Mouse (Mus musculus) adrenal gland, adult 10 weeks (tissue): ENCODE results near the gene RPS10-NUDT3. TPM values are rescaled to one million over a fixed set of nuclear protein-coding genes. Genes with fewer than 3 reads are reported as not detected.

ENCODE experiments used
- polyA plus RNA-seq: library from polyadenylated mRNA; stranded (reverse); fragments of 350-450 nt; fragmentation: Illumina TruSeq; extraction: RNeasy Lipid Tissue Mini Kit (QIAGEN cat#74804); gene quantifications from one replicate; pipeline ENCODE4 v1.2.3, GENCODE M21; 2014; ENCODE audit warnings: low read depth, low replicate concordance

Gene RPS10-NUDT3
- polyA plus RNA-seq: not detected

GRCm38 (mm10) chr17:27634871-27635574, at the start of gene RPS10-NUDT3:
Gene RPS10-NUDT3, minus strand, starts transcription at chr17:27635222.

GRCm38 (mm10) chr17:27655089-27656010, 20.3 kb upstream of the RPS10-NUDT3 start, which contains the start of gene Pacsin1:
Gene Pacsin1, plus strand, starts transcription at chr17:27655509.

GRCm38 (mm10) chr17:27636132-27637020, 1.4 kb upstream of the RPS10-NUDT3 start, which contains the start of gene Rps10:
Gene Rps10, minus strand, starts transcription at chr17:27636669.

GRCm38 (mm10) chr17:27623360-27624326, 11.4 kb downstream of the RPS10-NUDT3 start, which contains the start of gene Nudt3:
Gene Nudt3, minus strand, starts transcription at chr17:27623495.

GRCm38 (mm10) chr17:27565163-27565941, 69.7 kb downstream of the RPS10-NUDT3 start, which contains the start of gene AI413582:
Gene AI413582, minus strand, starts transcription at chr17:27565756.

GRCm38 (mm10) chr17:27556315-27557011, 78.6 kb downstream of the RPS10-NUDT3 start, which contains the start of gene Hmga1:
Gene Hmga1, plus strand, starts transcription at chr17:27556497.

Other genes starting within 250 kb of the RPS10-NUDT3 start
- not detected for gene Grm4, start 113.8 kb downstream of the RPS10-NUDT3 start, polyA plus RNA-seq
- gene Hmga1, start 78.7 kb downstream of the RPS10-NUDT3 start, polyA plus RNA-seq: 7.2 TPM
- not detected for gene AI413582, start 69.5 kb downstream of the RPS10-NUDT3 start, polyA plus RNA-seq
- 32.4 TPM for gene Nudt3, start 11.7 kb downstream of the RPS10-NUDT3 start, polyA plus RNA-seq
- gene Rps10, start 1.4 kb upstream of the RPS10-NUDT3 start, polyA plus RNA-seq: 44.0 TPM
- gene Pacsin1, start 20.3 kb upstream of the RPS10-NUDT3 start, polyA plus RNA-seq: 1.1 TPM
- not detected for gene Spdef, start 93.7 kb upstream of the RPS10-NUDT3 start, polyA plus RNA-seq
- 102 TPM for gene D17Wsu92e, start 185.4 kb upstream of the RPS10-NUDT3 start, polyA plus RNA-seq
- 39.2 TPM for gene Snrpc, start 202.9 kb upstream of the RPS10-NUDT3 start, polyA plus RNA-seq
- 5.0 TPM for gene Uhrf1bp1, start 221.2 kb upstream of the RPS10-NUDT3 start, polyA plus RNA-seq